Mouse (Mus musculus): ENCODE data around the gene Nup188. TPM values are rescaled to one million over a fixed set of nuclear protein-coding genes. Genes with fewer than 3 reads are reported as not detected.

Nup188 gene
- polyA plus RNA-seq, 1 experiment from 2014 or later = 25.7 TPM

DNA sequence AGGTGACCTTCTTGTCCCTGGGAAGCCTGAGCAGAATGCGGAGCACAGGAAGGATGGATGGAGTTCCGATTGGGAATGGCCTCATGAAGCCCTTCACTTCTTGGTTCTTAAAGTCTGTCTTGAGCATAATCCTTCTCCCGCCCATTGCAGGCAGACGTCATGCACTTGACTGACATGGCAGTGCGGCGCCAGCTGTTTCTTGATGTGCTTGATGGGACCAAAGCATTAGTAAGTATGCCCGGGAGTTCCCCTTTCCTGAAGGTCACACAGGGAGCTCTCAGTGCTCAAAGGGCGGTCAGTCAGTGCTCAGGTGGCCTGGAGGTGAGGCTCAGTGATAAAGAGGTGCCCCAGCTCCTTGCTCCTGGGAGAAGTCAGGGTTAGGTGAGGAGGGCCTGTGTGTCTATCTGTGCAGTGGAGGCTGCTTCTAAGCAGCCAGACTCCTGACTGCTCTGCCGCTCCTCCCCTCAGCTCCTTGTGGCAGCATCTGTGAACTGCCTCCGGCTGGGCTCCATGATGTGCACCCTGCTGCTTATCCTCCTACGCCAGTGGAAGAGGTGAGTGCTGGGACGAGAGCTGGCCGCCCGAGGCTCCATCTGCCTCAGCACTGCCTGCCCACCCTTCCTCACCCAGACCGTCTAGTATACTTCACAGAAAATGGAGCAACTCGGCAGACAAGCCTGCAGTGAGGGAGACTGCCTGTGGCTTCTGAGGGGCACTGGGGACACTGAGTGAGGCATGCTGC, 50.1 kb downstream of the Nup188 start:
- Histone ChIP-seq H3K27me3 (replicated peaks) (no peaks in the 10 kb centered on the region), H3K9ac (no peak overlapping the region; the same call in 1 of the 2 replicates), H3K27ac (replicated peaks) (peak overlapping the region; percentile 5; the same call in 1 of the 2 replicates), H3K9me3 (no peaks in the 10 kb centered on the region), H3K4me1 (no peaks in the 10 kb centered on the region), H3K36me3 (peaks cover 98% of the 10 kb centered on the region), H3K4me3 (no peak overlapping the region), H3K4me2 (no peak overlapping the region)
- WGBS = 77% methylated on average over 16 of the region's 16 CpGs
- ATAC-seq (ENCODE audit: extremely low read depth, insufficient number of reproducible peaks, low FRiP score, low TSS enrichment) = no peak

DNA sequence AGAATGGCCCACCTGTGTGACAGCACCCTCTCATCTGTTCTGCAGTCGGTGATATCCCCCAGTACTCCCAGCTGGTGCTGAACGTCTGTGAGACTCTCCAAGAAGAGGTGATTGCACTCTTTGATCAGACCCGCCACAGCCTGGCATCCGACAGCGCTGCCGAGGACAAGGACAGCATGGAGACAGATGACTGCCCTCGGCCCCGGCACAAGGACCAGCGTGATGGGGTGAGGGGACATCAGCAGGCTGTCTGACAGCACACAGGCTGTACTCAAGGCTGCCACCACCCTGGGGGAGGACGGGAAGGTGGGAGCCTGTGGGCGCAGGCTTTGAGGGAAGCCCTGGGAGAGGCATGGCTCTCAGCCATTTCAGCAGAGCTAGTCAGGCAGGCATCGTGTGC, 51.0 kb downstream of the Nup188 start:
- H3K36me3 ChIP-seq = peaks cover 98% of the 10 kb centered on the region
- H3K4me1 ChIP-seq = no peaks in the 10 kb centered on the region
- WGBS = 51% methylated on average over 12 of the region's 12 CpGs
- H3K4me2 ChIP-seq = no peak overlapping the region
- H3K4me3 ChIP-seq = no peak overlapping the region
- H3K27me3 ChIP-seq (replicated peaks) = no peaks in the 10 kb centered on the region
- H3K9me3 ChIP-seq = no peaks in the 10 kb centered on the region
- peak overlapping the region; percentile 12; the same call in 1 of the 2 replicates for H3K27ac ChIP-seq (replicated peaks)
- ATAC-seq (ENCODE audit: extremely low read depth, insufficient number of reproducible peaks, low FRiP score, low TSS enrichment) = no peak
- no peak overlapping the region for H3K9ac ChIP-seq

DNA sequence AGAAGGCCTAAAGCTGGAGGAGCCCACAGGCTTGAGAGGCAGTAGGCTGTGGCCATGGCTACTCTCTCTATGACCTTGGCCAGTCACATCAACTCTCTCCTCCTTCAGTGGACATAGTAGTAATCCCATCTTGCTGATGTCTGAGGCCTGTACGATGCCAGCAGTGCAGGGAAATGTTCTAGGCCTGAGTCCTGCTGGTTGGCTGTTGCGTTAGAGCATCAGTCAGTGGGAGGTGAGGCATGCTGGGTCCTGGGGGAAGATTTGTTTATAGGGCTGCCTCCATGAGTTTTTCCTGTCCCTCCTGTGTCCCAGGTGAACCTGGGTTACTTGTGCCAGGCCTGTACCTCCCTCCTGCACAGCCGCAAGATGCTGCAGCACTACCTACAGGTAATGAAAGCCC, 55.9 kb downstream of the Nup188 start:
- Histone ChIP-seq H3K4me2 (no peak overlapping the region), H3K27me3 (replicated peaks) (no peaks in the 10 kb centered on the region), H3K4me3 (no peak overlapping the region), H3K9ac (no peak overlapping the region), H3K9me3 (no peaks in the 10 kb centered on the region), H3K36me3 (peaks cover 98% of the 10 kb centered on the region), H3K27ac (replicated peaks) (no peak overlapping the region), H3K4me1 (peaks cover 25% of the 10 kb centered on the region)
- WGBS = 92% methylated on average over 3 of the region's 3 CpGs
- no peak for ATAC-seq (ENCODE audit: extremely low read depth, insufficient number of reproducible peaks, low FRiP score, low TSS enrichment)

DNA sequence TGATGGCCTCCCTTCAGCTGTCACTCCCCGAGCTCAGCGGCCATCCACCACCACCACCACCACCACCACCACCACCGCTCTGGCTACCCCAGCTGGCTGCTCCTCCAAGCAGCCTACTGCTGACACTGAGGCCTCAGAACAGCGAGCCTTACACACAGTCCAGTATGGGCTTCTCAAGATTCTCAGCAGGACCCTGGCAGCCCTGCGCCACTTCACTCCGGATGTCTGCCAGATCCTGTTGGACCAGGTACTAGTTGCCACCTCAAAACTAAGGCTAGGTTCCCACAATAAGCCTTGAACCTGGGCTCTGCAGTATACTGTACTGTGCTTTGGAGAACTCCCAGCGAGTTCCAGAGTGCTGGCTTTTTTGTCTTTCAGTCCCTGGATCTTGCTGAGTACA, 56.3 kb downstream of the Nup188 start:
- no peak overlapping the region for H3K9ac ChIP-seq
- H3K36me3 ChIP-seq = peaks cover 98% of the 10 kb centered on the region
- H3K4me2 ChIP-seq = no peak overlapping the region
- WGBS = 87% methylated on average over 7 of the region's 7 CpGs
- H3K27ac ChIP-seq (replicated peaks) = no peak overlapping the region
- no peaks in the 10 kb centered on the region for H3K27me3 ChIP-seq (replicated peaks)
- no peak for ATAC-seq (ENCODE audit: extremely low read depth, insufficient number of reproducible peaks, low FRiP score, low TSS enrichment)
- peaks cover 25% of the 10 kb centered on the region for H3K4me1 ChIP-seq
- H3K9me3 ChIP-seq = no peaks in the 10 kb centered on the region
- H3K4me3 ChIP-seq = no peak overlapping the region

DNA sequence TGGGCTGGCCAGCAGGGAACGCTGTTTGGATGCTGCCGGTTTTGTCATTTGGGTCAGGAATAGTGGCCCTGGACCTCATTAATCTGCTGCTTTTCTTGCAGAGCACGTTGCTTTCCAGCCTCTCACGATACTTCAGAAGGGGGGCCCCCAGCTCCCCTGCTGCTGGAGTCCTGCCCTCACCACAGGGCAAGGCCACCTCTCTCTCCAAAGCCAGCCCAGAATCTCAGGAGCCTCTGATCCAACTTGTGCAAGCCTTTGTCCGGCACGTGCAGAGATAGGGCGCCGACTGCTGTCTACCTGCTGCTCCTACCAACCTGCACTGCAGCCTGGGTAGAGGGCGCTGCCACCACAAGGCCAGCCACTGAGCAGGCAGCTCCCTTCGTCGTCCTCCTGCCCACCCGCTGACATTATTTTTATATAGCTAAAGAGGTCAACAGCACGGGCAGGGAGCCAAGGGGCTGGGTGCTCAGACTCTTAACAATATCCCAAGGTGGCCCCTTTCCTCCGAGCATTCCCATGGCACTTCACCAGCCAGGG, 57.5 kb downstream of the Nup188 start:
- 54% methylated on average over 14 of the region's 14 CpGs for WGBS
- H3K9me3 ChIP-seq = no peaks in the 10 kb centered on the region
- H3K27me3 ChIP-seq (replicated peaks) = no peaks in the 10 kb centered on the region
- no peak; the same call in 1 of the 2 replicates for ATAC-seq (ENCODE audit: extremely low read depth, insufficient number of reproducible peaks, low FRiP score, low TSS enrichment)
- peaks cover 99% of the 10 kb centered on the region for H3K36me3 ChIP-seq
- no peak overlapping the region for H3K4me3 ChIP-seq
- peaks cover 25% of the 10 kb centered on the region for H3K4me1 ChIP-seq
- H3K27ac ChIP-seq (replicated peaks) = peak overlapping the region; percentile 84
- 0 out of 2 replicates have a peak overlapping the region, but pooled peaks have one; percentile 13 for H3K4me2 ChIP-seq
- H3K9ac ChIP-seq = peak overlapping the region; percentile 60

DNA sequence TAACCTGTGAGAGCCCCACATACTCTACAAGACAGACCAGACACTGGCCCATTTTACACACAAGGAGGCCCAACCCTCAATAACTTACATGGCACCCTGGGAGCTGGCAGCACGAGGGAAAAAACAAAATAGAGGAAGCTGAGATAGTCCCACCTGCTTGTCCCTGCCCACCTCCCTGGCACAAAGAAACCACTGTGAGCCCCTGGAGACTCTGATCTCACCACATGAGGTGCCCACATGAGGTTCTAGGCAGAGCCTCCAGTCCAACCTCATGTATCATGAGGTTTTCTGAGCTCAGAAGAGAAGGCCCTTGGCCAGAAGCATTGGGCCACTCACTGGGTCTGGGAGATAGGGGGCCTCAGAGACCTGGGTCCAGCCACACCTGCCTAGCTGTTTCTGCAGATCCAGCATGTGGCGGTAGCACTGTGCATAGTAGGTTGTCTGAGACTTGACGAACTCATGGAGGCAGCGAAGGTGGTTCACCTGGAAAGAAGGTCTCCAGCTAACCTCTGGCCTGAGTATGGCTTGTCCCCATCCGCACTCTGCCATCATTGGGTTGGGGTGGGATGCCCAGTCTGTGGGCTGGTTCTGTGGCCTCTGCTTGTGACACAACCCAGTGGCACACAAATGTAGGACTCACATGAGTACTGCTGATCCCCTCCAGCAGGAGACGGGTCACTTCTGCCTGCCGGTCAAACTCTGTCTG, 59.9 kb downstream of the Nup188 start:
- Histone ChIP-seq H3K27ac (replicated peaks) (no peak overlapping the region), H3K27me3 (replicated peaks) (no peaks in the 10 kb centered on the region), H3K4me1 (peaks cover 25% of the 10 kb centered on the region), H3K4me2 (no peak overlapping the region), H3K36me3 (peaks cover 99% of the 10 kb centered on the region), H3K9ac (no peak overlapping the region), H3K4me3 (no peak overlapping the region), H3K9me3 (no peaks in the 10 kb centered on the region)
- no peak for ATAC-seq (ENCODE audit: extremely low read depth, insufficient number of reproducible peaks, low FRiP score, low TSS enrichment)
- WGBS = 85% methylated on average over 7 of the region's 7 CpGs

DNA sequence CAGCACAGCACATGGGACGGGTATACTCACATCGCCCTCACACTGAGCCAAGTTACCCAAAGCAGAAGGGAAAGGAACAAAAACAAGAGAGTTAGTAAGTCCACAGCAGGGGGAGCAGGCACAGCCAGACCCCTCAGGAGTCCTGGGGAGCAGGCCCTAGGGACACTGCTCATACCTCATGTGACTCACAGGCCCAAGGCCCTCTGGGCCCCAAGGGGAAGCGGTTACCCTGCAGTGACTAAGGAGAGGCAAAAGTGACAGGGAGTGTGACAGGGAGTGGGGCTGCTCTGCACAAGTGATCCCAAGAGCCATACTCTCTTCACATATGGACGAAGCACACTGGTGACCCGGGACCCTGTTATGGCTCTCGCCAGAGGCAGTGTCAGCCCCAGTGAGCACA, 63.0 kb downstream of the Nup188 start:
- 93% methylated on average over 6 of the region's 6 CpGs for WGBS
- Histone ChIP-seq H3K9me3 (no peaks in the 10 kb centered on the region), H3K27ac (replicated peaks) (no peak overlapping the region), H3K9ac (no peak overlapping the region), H3K27me3 (replicated peaks) (no peaks in the 10 kb centered on the region), H3K36me3 (peaks cover 93% of the 10 kb centered on the region), H3K4me3 (no peak overlapping the region), H3K4me2 (no peak overlapping the region), H3K4me1 (peaks cover 9% of the 10 kb centered on the region)
- ATAC-seq (ENCODE audit: extremely low read depth, insufficient number of reproducible peaks, low FRiP score, low TSS enrichment) = no peak

DNA sequence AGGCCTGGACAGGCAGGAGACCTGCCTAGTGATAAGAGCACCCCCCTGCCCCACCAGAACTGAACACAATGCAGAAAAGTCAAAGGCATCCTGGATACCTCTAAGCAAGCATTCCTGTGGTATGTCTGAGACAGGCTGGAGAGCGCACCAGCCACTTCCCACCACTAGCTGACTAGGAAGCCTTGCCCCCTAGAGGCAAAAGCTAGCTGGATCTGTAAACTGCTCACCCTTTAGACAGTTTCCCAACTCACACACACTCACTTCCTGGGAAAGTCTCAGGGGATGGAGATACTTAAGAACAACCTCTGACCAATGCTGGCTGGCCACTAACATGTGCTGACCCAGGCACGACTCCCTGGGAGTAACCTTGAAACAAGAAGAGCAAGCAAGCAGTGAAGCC, 65.0 kb downstream of the Nup188 start:
- H3K4me3 ChIP-seq = no peak overlapping the region
- H3K4me2 ChIP-seq = no peak overlapping the region
- H3K27me3 ChIP-seq (replicated peaks) = no peaks in the 10 kb centered on the region
- peaks cover 84% of the 10 kb centered on the region for H3K36me3 ChIP-seq
- H3K27ac ChIP-seq (replicated peaks) = no peak overlapping the region
- ATAC-seq (ENCODE audit: extremely low read depth, insufficient number of reproducible peaks, low FRiP score, low TSS enrichment) = no peak
- H3K4me1 ChIP-seq = peaks cover 18% of the 10 kb centered on the region
- no peaks in the 10 kb centered on the region for H3K9me3 ChIP-seq
- no peak overlapping the region for H3K9ac ChIP-seq
- 49% methylated on average over 2 of the region's 2 CpGs for WGBS

DNA sequence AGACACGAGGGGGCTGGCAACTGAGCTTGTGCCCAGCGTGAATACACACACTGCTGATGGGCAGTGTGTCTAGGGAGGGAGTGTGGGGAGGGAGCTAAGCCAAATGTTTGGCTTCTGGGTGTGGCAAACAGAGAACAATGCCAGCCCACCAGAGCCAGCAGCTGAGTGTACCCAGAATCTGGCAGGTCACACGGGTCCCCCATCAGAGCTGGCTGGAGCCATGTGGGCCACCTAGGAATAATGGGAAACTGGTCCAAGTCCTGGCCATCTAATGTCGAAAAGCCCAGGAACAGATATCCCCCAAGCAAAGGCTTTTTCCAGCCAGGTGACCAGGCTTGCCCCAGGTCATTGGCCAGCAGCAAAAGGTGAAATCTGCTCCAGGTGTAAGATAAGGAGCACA, 69.7 kb downstream of the Nup188 start:
- peaks cover 37% of the 10 kb centered on the region for H3K36me3 ChIP-seq
- peak overlapping the region; percentile 88 for H3K9ac ChIP-seq
- H3K4me1 ChIP-seq = peaks cover 44% of the 10 kb centered on the region
- ATAC-seq (ENCODE audit: extremely low read depth, insufficient number of reproducible peaks, low FRiP score, low TSS enrichment) = no peak
- H3K27me3 ChIP-seq (replicated peaks) = no peaks in the 10 kb centered on the region
- 62% methylated on average over 4 of the region's 4 CpGs for WGBS
- H3K27ac ChIP-seq (replicated peaks) = 0 out of 2 replicates have a peak overlapping the region, but pooled peaks have one; percentile 79
- no peaks in the 10 kb centered on the region for H3K9me3 ChIP-seq
- no peak overlapping the region for H3K4me2 ChIP-seq
- H3K4me3 ChIP-seq = no peak overlapping the region

DNA sequence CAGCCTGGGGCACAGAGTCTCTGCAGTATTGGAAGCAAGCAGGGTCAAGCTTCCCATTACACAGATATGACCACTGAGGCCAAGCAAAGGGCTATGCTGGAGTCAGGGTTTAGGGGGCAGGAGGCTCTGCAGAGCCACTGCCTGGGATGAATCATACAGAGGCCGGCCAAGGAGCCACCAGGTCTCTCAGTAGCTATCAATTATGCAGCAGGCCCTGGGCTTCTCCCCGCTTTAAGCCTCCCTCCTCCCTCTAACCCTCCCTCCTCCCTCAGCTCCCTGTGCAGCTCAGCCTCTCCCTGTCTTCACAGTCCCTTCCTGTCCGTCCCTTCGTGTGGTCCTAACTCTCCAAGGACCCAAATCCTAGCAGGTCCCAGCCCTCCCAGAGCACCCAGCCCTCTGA, 70.1 kb downstream of the Nup188 start:
- Histone ChIP-seq H3K4me1 (peaks cover 44% of the 10 kb centered on the region), H3K9me3 (no peaks in the 10 kb centered on the region), H3K36me3 (peaks cover 33% of the 10 kb centered on the region), H3K4me3 (no peak overlapping the region), H3K27me3 (replicated peaks) (no peaks in the 10 kb centered on the region), H3K4me2 (peak overlapping the region; percentile 79), H3K9ac (peak overlapping the region; percentile 88), H3K27ac (replicated peaks) (peak overlapping the region; percentile 79)
- ATAC-seq (ENCODE audit: extremely low read depth, insufficient number of reproducible peaks, low FRiP score, low TSS enrichment) = no peak
- WGBS = 43% methylated on average over 4 of the region's 4 CpGs

DNA sequence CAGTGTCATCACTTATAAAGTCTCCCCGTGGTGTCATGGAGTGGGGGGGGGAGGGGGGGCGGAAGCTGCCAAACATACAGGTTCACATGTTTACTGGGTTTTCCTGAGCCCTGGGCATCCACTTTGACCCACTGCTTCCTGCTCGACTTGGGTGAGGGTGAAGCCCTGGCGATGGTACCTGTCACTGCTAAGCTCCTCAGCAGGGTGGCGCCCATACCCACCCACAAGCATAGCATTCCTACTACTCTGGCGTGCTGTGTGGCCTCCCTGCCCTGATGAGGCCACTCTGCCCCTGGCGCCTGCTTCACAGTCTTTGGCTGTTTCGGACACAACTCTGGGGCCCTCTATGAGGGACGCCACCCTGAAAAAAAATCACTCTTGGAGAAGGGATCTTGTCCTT, 70.7 kb downstream of the Nup188 start:
- Histone ChIP-seq H3K4me2 (peak overlapping the region; percentile 79), H3K27me3 (replicated peaks) (no peaks in the 10 kb centered on the region), H3K4me3 (peak overlapping the region; percentile 89), H3K27ac (replicated peaks) (peak overlapping the region; percentile 79), H3K9me3 (no peaks in the 10 kb centered on the region), H3K4me1 (peaks cover 44% of the 10 kb centered on the region), H3K9ac (peak overlapping the region; percentile 88), H3K36me3 (peaks cover 32% of the 10 kb centered on the region)
- ATAC-seq (ENCODE audit: extremely low read depth, insufficient number of reproducible peaks, low FRiP score, low TSS enrichment) = no peak
- WGBS = 57% methylated on average over 9 of the region's 9 CpGs

All from heart, embryonic 13.5 days (tissue).